Mouse (Mus musculus) heart, postnatal 4 days (tissue): ENCODE results near the gene Ppip5k1. TPM values are rescaled to one million over a fixed set of nuclear protein-coding genes. Genes with fewer than 3 reads are reported as not detected.

Experiments
- DNase-seq: peaks from one replicate; pipeline ENCODE4 v3.0.0; 2021
- total RNA-seq, 2 experiments: library from RNA; stranded (reverse); gene quantifications; 2 replicates each; pipeline ENCODE4 v1.2.3; 2021

The Ppip5k1 gene
- total RNA-seq, 2 experiments from 2014 or later = 22.4 to 22.8 TPM

GRCm38 (mm10) chr2:121298131-121298530 is 57.1 kb downstream of the Ppip5k1 start:
- no peak for DNase-seq

GRCm38 (mm10) chr2:121297701-121298100 is 57.5 kb downstream of the Ppip5k1 start:
- DNase-seq = no peak

GRCm38 (mm10) chr2:121296754-121297231 is 58.4 kb downstream of the Ppip5k1 start:
- no peak for DNase-seq

- DNase-seq = peak; percentile 27
Measured at GRCm38 (mm10) chr2:121295608-121296571, 59.3 kb downstream of the Ppip5k1 start.

- peak; percentile 68 for DNase-seq
Measured at GRCm38 (mm10) chr2:121294753-121295607, 60.2 kb downstream of the Ppip5k1 start.

GRCm38 (mm10) chr2:121294182-121294581 is 61.0 kb downstream of the Ppip5k1 start:
- peak; percentile 77 for DNase-seq

- DNase-seq = no peak
Measured at GRCm38 (mm10) chr2:121292316-121293013, 62.7 kb downstream of the Ppip5k1 start.

GRCm38 (mm10) chr2:121289730-121290540 is 65.3 kb downstream of the Ppip5k1 start:
- no peak for DNase-seq

GRCm38 (mm10) chr2:121288901-121289729 is 66.1 kb downstream of the Ppip5k1 start, which contains the start of gene Map1a:
Gene Map1a, plus strand, starts transcription at chr2:121289600.
- peak; percentile 92 for DNase-seq

- DNase-seq = no peak
Measured at GRCm38 (mm10) chr2:121287850-121288249, 67.3 kb downstream of the Ppip5k1 start.

GRCm38 (mm10) chr2:121271928-121272516 is 83.2 kb downstream of the Ppip5k1 start:
- no peak for DNase-seq

GRCm38 (mm10) chr2:121271236-121271927 is 83.8 kb downstream of the Ppip5k1 start, which contains the start of gene Trp53bp1:
Gene Trp53bp1, minus strand, starts transcription at chr2:121271407.
- DNase-seq = peak; percentile 96

GRCm38 (mm10) chr2:121270521-121271235 is 84.5 kb downstream of the Ppip5k1 start:
- DNase-seq = no peak

GRCm38 (mm10) chr2:121268446-121268845 is 86.8 kb downstream of the Ppip5k1 start:
- DNase-seq = no peak
